Mouse (Mus musculus) myocyte (in vitro differentiated cells): ENCODE measurements around the gene Igdcc3.

Experiments used
- MAX ChIP-seq: IDR thresholded peaks from one replicate; pipeline ENCODE4 v1.6.1; 2011; ENCODE audit warnings: low read depth, mild to moderate bottlenecking, control low read depth
- POLR2A ChIP-seq: IDR thresholded peaks from one replicate; pipeline ENCODE4 v1.6.1; 2011; ENCODE audit warnings: low read depth, mild to moderate bottlenecking, control low read depth, moderate library complexity; ENCODE audit not compliant: insufficient read length
- TCF12 ChIP-seq: IDR thresholded peaks from one replicate; pipeline ENCODE4 v1.6.1; 2011; ENCODE audit warnings: mild to moderate bottlenecking, control low read depth; ENCODE audit not compliant: poor library complexity, insufficient read depth, severe bottlenecking
- TCF3 ChIP-seq: IDR thresholded peaks from one replicate; pipeline ENCODE4 v1.6.1; 2011; ENCODE audit warnings: low read depth, control low read depth; ENCODE audit not compliant: insufficient read length
- USF1 ChIP-seq: IDR thresholded peaks from one replicate; pipeline ENCODE4 v1.6.1; 2011; ENCODE audit warnings: low read depth, mild to moderate bottlenecking, control low read depth, moderate library complexity

DNA sequence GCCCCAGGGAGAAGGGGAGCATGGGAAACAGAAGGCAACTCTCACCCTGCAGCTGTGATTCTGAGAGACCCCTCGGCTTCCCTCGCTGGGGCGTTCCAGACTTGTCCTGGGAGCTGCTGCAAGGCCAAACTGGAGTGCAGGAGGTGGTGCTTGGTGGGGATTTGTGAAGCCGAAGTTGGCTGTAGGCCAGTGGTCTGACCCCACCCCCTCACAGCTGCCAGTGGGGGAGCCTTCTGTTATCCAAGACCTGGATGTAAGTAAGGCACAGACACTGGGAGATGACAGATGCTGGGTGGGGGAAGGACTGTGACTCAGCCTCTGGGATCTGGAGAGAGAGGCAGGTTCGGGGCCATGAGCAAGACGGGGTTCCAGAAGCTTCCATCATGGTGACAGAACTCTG, 46.8 kb upstream of the Igdcc3 start:
- no peak for TF ChIP-seq POLR2A
- no peak for TF ChIP-seq USF1
- peak; percentile 45 for TF ChIP-seq TCF12
- no peak for TF ChIP-seq TCF3
- TF ChIP-seq MAX, result no peak
